ENCODE assay signal across 14 mouse cellular contexts in the genomic region with DNA sequence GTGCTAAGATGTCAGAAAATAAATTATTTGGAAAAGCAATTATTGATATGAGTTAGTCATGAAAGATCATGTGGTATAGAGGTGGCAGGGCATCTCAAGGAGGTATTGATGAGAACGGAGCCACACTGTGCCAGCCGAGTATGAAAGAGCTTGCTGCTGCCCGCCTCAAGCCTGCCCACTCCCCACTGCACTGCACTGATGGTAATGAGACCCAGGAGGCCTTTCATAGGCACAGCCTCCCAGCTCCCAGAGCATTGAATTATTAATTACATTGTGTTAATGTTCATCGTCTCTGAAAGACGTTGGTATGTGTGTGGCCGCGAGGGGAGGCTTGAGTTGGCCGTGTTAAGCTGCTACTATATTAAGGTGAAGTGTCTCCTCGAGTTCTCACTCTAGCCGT. TPM values are rescaled to one million over a fixed set of nuclear protein-coding genes. Genes with fewer than 3 reads are reported as not detected.
DNase-seq lines count a peak whose midpoint lies in the region; ATAC-seq and TF ChIP-seq lines count a peak whose summit lies in the region.
"Had no signal": no experiment of that assay in that cellular context is flagged by ENCODE, and none has a peak within 500 bp of the region (broad histone marks: within the 10 kb centered on the region; RNA-seq: fewer than 3 reads in every experiment).

No protein-coding gene starts in this region.

- no peak for DNase-seq in layer of hippocampus, adult 2 months (ENCODE audit: low spot score in 2 of 2)
- DNase-seq in layer of hippocampus, postnatal 10 days (ENCODE audit: low spot score in 2 of 2) = no peak
- DNase-seq in forebrain, embryonic 14.5 days (ENCODE audit: low spot score) = peak; percentile 47
- DNase-seq in hindbrain, postnatal 0 days (ENCODE audit: low spot score) = peak; percentile 41
- peak; percentile 54 for DNase-seq in retina, embryonic 14.5 days (ENCODE audit: low spot score)
- DNase-seq in thymus, postnatal 10 days (ENCODE audit: low spot score in 2 of 2) = no peak
- DNase-seq: adrenal gland, postnatal 10 days; cerebellum, adult 11 months; thymus, postnatal 25 days had no signal

- TF ChIP-seq CTCF in layer of hippocampus, adult 2 months (conservative IDR thresholded peaks at IDR 0.05) = no peak
- no peak for TF ChIP-seq CTCF in hindbrain, postnatal 0 days (IDR thresholded peaks at IDR 0.05; ENCODE audit: low read depth)

- peak overlapping the region; percentile 79 for H3K27ac ChIP-seq in layer of hippocampus, adult 2 months
- no peak overlapping the region for H3K27ac ChIP-seq in forebrain, embryonic 14.5 days (ENCODE audit: low read depth, low read length)
- peak overlapping the region; percentile 72 for H3K27ac ChIP-seq in hindbrain, postnatal 0 days
- no peak overlapping the region for H3K27ac ChIP-seq in kidney, embryonic 16.5 days (ENCODE audit: low read length)
- H3K27ac ChIP-seq: kidney, postnatal 0 days had no signal

- H3K9ac ChIP-seq in forebrain, embryonic 14.5 days (ENCODE audit: low read length) = no peak overlapping the region
- no peak overlapping the region for H3K9ac ChIP-seq in hindbrain, postnatal 0 days (replicated peaks; ENCODE audit: low read length)
- H3K9ac ChIP-seq in kidney, embryonic 16.5 days (replicated peaks; ENCODE audit: low read length) = no peak overlapping the region

- ATAC-seq in forebrain, embryonic 14.5 days = peak; percentile 74
- ATAC-seq in hindbrain, postnatal 0 days = peak; percentile 66
- no peak for ATAC-seq in kidney, embryonic 16.5 days (ENCODE audit: low FRiP score, low TSS enrichment)
- ATAC-seq: CD4-positive, CD25-positive, alpha-beta regulatory T cell, adult 4 months had no signal

- no peaks in the 10 kb centered on the region for H3K27me3 ChIP-seq in forebrain, embryonic 14.5 days (replicated peaks; ENCODE audit: control insufficient read depth, insufficient read depth, low read length)
- H3K27me3 ChIP-seq in hindbrain, postnatal 0 days (ENCODE audit: insufficient read depth, low read length) = no peaks in the 10 kb centered on the region
- no peaks in the 10 kb centered on the region for H3K27me3 ChIP-seq in kidney, embryonic 16.5 days (ENCODE audit: insufficient read depth, low read length)

- H3K4me3 ChIP-seq in layer of hippocampus, adult 2 months = no peak overlapping the region
- no peak overlapping the region for H3K4me3 ChIP-seq in forebrain, embryonic 14.5 days (ENCODE audit: low read depth, low read length)
- no peak overlapping the region for H3K4me3 ChIP-seq in hindbrain, postnatal 0 days (ENCODE audit: low read length)
- H3K4me3 ChIP-seq in kidney, embryonic 16.5 days (ENCODE audit: low read length) = no peak overlapping the region

- H3K36me3 ChIP-seq in forebrain, embryonic 14.5 days (ENCODE audit: control insufficient read depth, insufficient read depth, low read length) = no peaks in the 10 kb centered on the region
- H3K36me3 ChIP-seq in hindbrain, postnatal 0 days (ENCODE audit: insufficient read depth, low read length) = no peaks in the 10 kb centered on the region
- H3K36me3 ChIP-seq in kidney, embryonic 16.5 days (ENCODE audit: insufficient read depth, low read length) = no peaks in the 10 kb centered on the region

- WGBS in forebrain, embryonic 14.5 days = 12% methylated on average over 10 of the region's 10 CpGs
- WGBS in hindbrain, postnatal 0 days = 18% methylated on average over 10 of the region's 10 CpGs
- WGBS in kidney, embryonic 16.5 days = 83% methylated on average over 10 of the region's 10 CpGs

- H3K4me1 ChIP-seq in forebrain, embryonic 14.5 days (ENCODE audit: control insufficient read depth, insufficient read depth, low read length) = peaks cover 15% of the 10 kb centered on the region
- H3K4me1 ChIP-seq in hindbrain, postnatal 0 days (ENCODE audit: insufficient read depth, low read length) = peaks cover 12% of the 10 kb centered on the region
- peaks cover 12% of the 10 kb centered on the region for H3K4me1 ChIP-seq in kidney, embryonic 16.5 days (ENCODE audit: insufficient read depth, low read length)

- H3K4me2 ChIP-seq in forebrain, embryonic 14.5 days (ENCODE audit: low read length) = no peak overlapping the region
- H3K4me2 ChIP-seq in hindbrain, postnatal 0 days (ENCODE audit: low read depth, low read length) = no peak overlapping the region
- H3K4me2 ChIP-seq in kidney, embryonic 16.5 days (replicated peaks; ENCODE audit: low read depth, low read length) = no peak overlapping the region

- no peaks in the 10 kb centered on the region for H3K9me3 ChIP-seq in forebrain, embryonic 14.5 days (replicated peaks; ENCODE audit: control insufficient read depth, low read length)
- no peaks in the 10 kb centered on the region for H3K9me3 ChIP-seq in hindbrain, postnatal 0 days (ENCODE audit: low read length)
- H3K9me3 ChIP-seq in kidney, embryonic 16.5 days (ENCODE audit: low read length) = no peaks in the 10 kb centered on the region

RNA-seq across cellular contexts. Expression of a gene that starts 33.6 kb away (rescaled TPM):
- 10 to 100 TPM; 96.2 to 98.8 TPM for total RNA-seq in layer of hippocampus, adult 2 months (2021)
- 10 to 100 TPM; 62.3 to 65.5 TPM for total RNA-seq in layer of hippocampus, postnatal 10 days (2021)
- 5.8 and 7.6 TPM in 2 replicates for polyA plus RNA-seq in forebrain, embryonic 14.5 days (2014; fragmentation: Nextera tagmentation; extraction: Ambion mirVana)
- total RNA-seq in hindbrain, postnatal 0 days (2014; rRNA removed) = 54.8 and 59.8 TPM in 2 replicates
- polyA plus RNA-seq in hindbrain, postnatal 0 days (2015; fragmentation: Nextera tagmentation; extraction: Ambion mirVana) = 6.0 and 6.1 TPM in 2 replicates
- polyA plus RNA-seq in kidney, embryonic 16.5 days (2015; fragmentation: Nextera tagmentation; extraction: Ambion mirVana) = 1.6 TPM in 2 replicates
- total RNA-seq: granulocyte monocyte progenitor cell, adult 5-6 weeks; liver, adult 2 months had no signal

Comparison
In these comparisons a context has a peak if more than half of its experiments do, and no peak if none do; other contexts are left out.
1. DNase-seq: peak in forebrain, embryonic 14.5 days (single experiment), hindbrain, postnatal 0 days (single experiment) and retina, embryonic 14.5 days (single experiment); none in layer of hippocampus, adult 2 months (0 of 2), layer of hippocampus, postnatal 10 days (0 of 2) and thymus, postnatal 10 days (0 of 2).
2. H3K27ac ChIP-seq: peak in layer of hippocampus, adult 2 months (single experiment) and hindbrain, postnatal 0 days (single experiment); none in forebrain, embryonic 14.5 days (single experiment) and kidney, embryonic 16.5 days (single experiment).